Mouse (Mus musculus): ENCODE results near the gene Zfp691. TPM values are rescaled to one million over a fixed set of nuclear protein-coding genes. Genes with fewer than 3 reads are reported as not detected.

Gene Zfp691
- polyA plus RNA-seq, 1 experiment from 2014 or later, result 5.4 TPM

MicroRNAs within 50 kb of the gene (microRNA counts, 519-probe panel; counts per million panel counts)
- 1,559 counts per million, percentile 10 among the panel's probes with 10 or more counts for microRNA mmu-miR-1957

Small RNA genes within 50 kb of the gene (microRNA-seq; reads per million reads assigned to microRNA genes)
- not detected for gene Mir1957a

Other genes with a start within 250 kb of the Zfp691 start
- gene Olfr1328, start 235.6 kb downstream of the Zfp691 start, polyA plus RNA-seq (2015; fragmentation: Nextera tagmentation; extraction: Ambion mirVana), result not detected in 2 replicates
- 0.28 and 0.29 TPM in 2 replicates for gene Lao1, start 212.6 kb downstream of the Zfp691 start, polyA plus RNA-seq (2015; fragmentation: Nextera tagmentation; extraction: Ambion mirVana)
- gene Slc2a1, start 65.5 kb downstream of the Zfp691 start, polyA plus RNA-seq (2015; fragmentation: Nextera tagmentation; extraction: Ambion mirVana), result 89.5 and 89.7 TPM in 2 replicates
- 0.27 and 0.61 TPM in 2 replicates for gene Ermap, start 15.8 kb upstream of the Zfp691 start, polyA plus RNA-seq (2015; fragmentation: Nextera tagmentation; extraction: Ambion mirVana)
- 256 and 267 TPM in 2 replicates for gene Svbp, start 21.1 kb upstream of the Zfp691 start, polyA plus RNA-seq (2015; fragmentation: Nextera tagmentation; extraction: Ambion mirVana)
- gene Tmem269, start 44.0 kb upstream of the Zfp691 start, polyA plus RNA-seq (2015; fragmentation: Nextera tagmentation; extraction: Ambion mirVana), result 0.17 and 0.78 TPM in 2 replicates
- 31.5 and 32.8 TPM in 2 replicates for gene AU022252, start 58.5 kb upstream of the Zfp691 start, polyA plus RNA-seq (2015; fragmentation: Nextera tagmentation; extraction: Ambion mirVana)
- 8.3 and 9.2 TPM in 2 replicates for gene P3h1, start 58.7 kb upstream of the Zfp691 start, polyA plus RNA-seq (2015; fragmentation: Nextera tagmentation; extraction: Ambion mirVana)
- 0.70 and 1.0 TPM in 2 replicates for gene Cldn19, start 81.2 kb upstream of the Zfp691 start, polyA plus RNA-seq (2015; fragmentation: Nextera tagmentation; extraction: Ambion mirVana)
- gene Ybx1, start 120.4 kb upstream of the Zfp691 start, polyA plus RNA-seq (2015; fragmentation: Nextera tagmentation; extraction: Ambion mirVana), result 950 and 958 TPM in 2 replicates
- 65.3 and 76.6 TPM in 2 replicates for gene Ppih, start 146.4 kb upstream of the Zfp691 start, polyA plus RNA-seq (2015; fragmentation: Nextera tagmentation; extraction: Ambion mirVana)
- gene Ccdc30, start 241.3 kb upstream of the Zfp691 start, polyA plus RNA-seq (2015; fragmentation: Nextera tagmentation; extraction: Ambion mirVana), result 10.6 and 13.0 TPM in 2 replicates
- gene Ppcs, start 248.2 kb upstream of the Zfp691 start, polyA plus RNA-seq (2015; fragmentation: Nextera tagmentation; extraction: Ambion mirVana), result 16.7 and 17.7 TPM in 2 replicates
- 0.27 and 0.57 TPM in 2 replicates for gene Zmynd12, start 248.6 kb upstream of the Zfp691 start, polyA plus RNA-seq (2015; fragmentation: Nextera tagmentation; extraction: Ambion mirVana)